Mouse (Mus musculus): Measurements from ENCODE around the gene Akap13.

GRCm38 (mm10) chr7:75668396-75668795 lies 213.1 kb downstream of the Akap13 start:
- no peak for TF ChIP-seq CTCF (IDR thresholded peaks at IDR 0.05; ENCODE audit: insufficient read depth, low read length)
- TF ChIP-seq POLR2A (IDR thresholded peaks at IDR 0.05; ENCODE audit: borderline replicate concordance, extremely low read depth, low read depth, low read length) = no peak
